Mouse (Mus musculus) right cerebral cortex, postnatal 14 days (tissue): Measurements from ENCODE around the gene Fcho1.
"Not testable (repeated sequence)": the region's sequence is repeated elsewhere in the genome, so short reads cannot be mapped to it uniquely, and the experiment has no call there.

Experiments used
- DNase-seq: peaks from one replicate; pipeline ENCODE4 v3.0.0; 2022

Gene Fcho1

DNA sequence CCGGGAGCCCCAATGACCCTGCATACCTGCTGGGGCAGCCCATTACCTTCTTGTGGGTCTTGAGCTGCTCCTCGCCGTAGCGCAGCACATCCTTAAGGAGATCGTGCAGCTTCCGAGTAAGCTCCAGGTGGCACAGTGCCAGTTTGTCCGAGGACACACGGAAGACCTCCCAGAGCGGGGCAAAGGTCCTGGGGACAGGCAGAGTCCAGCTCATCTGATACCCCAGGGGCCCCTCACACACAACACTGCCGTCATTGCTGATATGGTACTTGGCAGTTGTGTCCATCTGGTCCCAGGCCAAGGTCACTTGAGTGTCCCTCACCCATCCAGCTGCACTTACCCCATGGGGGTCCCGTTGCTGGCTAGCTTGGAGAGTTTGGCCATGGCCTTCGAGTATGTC lies 8.4 kb downstream of the Fcho1 start:
- DNase-seq: no peak

DNA sequence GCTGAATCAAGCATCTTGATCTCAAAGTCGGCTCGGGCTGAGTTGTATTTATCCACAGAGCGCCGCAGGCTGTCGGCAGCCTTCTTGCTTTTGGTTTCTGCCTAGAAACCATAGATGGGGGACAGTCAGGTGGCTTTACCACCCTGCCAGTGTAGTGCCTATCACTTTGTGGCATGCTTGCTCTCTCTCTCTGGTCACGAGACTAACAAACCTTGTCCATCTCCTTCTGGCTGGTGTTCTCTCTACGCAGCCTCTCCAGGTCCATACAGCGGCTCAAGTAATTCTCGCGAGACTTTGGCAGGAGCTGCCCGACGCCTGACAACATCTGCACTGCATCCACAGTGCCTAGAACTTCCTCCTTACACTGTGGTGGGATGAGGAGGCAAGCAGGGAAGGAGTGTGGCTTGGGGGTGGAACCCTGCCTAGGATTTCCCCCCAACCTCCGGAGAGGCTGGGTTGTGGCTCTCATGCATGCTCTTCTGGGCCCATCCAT lies 8.9 kb downstream of the Fcho1 start:
- no peak for DNase-seq

DNA sequence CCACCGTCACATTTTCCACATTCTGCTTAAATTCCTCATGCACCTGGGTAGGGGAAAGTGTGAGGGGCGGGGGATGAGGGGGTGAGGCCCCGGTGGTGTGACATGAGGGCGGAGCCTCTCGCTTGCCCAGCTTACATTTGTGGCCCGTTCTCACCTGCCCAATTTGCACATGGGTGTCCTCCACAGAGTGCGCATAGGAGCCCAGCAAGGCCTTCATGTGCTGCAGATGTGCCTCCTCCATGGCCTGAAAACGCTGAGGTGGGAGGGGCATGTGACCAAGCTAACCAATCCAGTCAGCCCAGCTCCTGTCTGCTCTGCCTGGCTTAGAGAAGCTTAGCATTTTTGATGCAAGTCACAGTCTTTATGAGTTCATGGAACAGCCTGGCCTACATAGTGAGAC lies 10.0 kb downstream of the Fcho1 start:
- no peak for DNase-seq

DNA sequence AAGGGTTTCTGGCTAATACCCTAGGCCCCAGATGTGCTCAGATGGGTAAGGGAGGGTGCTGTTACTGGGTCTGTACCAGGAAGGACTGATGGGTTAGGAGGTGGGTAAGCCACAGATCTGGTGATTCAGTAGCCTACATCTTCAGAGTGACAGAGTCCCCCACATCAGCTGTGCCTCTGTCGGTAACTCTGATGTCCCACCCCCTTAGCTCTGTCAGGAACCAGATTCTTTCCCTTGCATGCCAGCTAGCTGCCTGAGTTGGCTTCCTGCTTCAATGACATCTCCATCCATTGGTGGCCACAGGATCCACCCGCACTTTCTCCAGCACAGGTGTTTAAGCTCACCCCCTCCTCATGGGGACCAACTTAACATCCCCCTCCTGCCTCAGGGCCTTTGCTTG lies 13.9 kb downstream of the Fcho1 start:
- no peak for DNase-seq

DNA sequence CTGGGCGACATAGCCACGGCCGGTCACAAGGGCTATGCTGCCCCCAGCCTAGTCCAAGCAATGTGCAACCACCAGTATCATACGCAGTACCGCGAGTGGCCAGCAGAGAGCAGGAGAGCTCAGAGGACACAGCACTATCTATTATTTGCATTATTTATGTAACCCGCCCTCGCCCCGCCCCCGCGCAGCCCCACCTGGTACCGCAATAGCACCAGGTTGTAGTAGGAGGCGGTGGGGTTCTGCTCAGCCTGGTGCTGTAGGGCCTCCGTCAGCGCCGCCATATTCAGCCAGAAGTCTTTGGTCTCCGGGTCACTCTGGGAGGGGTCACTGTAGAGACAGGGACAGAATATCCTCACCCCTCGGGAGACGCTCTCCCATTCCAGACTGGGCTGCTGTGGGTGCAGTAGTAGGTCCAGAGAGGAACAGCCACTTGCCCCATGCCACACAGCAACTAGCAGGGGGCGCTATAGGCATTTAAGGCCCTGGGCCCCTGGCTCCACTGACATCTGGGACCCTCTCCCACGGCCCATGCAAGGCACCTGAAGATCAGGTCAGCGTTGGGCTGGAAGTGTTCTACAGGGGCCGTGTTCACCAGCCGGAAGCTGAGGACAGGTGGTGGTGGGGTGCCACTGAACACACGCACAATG lies 15.6 kb downstream of the Fcho1 start:
- peak; percentile 92 for DNase-seq

DNA sequence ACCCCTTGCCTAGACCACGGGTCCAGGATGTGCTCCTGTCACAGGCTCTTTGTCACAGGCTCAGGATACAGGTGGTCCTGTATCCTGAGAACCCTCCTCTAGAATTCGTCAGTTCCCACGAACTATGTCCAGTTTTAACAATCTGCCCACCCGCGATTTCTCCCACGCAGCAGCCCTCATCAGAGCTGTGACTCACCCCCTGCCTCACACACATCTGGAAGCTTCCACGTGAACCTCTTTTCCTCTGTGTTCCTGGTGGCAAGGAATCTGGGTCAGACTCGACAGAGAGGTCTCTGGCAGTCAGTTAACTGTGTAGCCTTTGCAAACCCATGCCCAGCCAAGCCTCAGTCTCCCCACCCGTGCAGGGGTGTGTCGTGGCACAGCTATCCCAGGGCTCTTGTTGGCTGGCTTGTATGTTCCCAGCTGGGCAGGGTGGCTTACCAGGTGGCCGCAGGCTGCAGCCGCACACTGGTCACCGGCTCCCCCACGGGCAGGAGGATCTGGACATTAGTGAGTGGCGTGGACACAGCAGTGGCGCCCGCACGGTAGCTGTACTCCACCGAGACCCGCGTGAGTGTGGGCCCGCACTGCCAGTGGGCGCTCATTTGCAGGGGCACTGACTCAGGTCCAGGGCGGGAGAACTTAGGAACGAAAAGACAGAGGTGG lies 16.2 kb downstream of the Fcho1 start:
- DNase-seq: peak; percentile 14

DNA sequence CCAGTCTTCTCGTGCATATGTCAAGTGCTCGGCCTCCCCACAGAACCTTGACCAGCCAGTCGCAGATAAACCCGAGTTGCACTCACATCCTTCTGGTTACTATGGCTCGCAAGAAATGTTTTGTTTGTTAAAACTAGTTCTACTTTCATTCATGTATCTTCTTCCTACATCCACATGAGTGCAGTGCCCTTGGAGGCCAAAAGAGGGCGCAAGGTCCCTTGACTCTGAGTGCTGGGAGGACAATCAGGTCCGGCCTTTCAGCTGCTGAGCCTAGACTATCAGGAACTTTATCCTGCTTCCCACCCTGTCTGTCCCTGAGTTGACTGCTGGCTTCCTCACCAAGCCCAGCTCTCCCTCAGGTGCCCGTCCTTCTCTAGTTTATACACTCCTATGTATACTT lies 17.6 kb downstream of the Fcho1 start:
- DNase-seq: peak; percentile 61

DNA sequence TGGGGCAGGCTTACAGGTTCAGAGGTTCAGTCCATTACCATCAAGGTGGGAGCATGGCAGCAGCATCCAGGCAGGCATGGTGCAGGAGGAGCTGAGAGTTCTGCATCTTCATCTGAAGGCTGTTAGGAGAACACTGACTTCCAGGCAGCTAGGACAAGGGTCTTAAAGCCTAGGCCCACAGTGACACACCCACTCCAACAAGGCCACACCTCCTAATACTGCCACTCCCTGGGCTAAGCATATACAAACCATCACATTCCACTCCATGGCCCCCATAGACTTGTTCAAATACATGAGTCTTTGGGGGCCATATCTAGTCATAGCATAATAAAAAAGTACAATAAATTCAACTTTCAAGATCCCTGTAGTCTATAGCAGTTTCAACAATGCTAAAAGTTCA lies 22.1 kb downstream of the Fcho1 start:
- not testable (repeated sequence) for DNase-seq

DNA sequence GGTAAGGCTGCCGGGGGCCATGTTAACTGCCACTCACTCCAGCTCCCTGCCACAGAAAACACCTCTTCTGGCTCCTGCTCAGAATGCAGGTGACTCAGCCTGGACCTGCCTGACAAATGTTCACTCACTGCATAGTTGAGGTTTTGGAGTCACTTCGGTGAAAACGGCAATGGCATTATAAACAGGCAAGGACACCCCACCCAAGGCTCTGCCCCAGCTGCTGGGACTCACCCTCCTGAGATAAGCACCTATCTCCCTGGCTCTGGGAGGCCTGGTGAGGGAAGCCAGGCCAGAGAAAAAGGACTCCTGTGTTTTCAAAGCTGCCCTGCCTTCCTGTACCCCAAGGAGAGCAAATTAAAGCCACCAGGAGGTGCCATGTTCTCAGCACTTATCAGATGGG lies 22.6 kb downstream of the Fcho1 start:
- DNase-seq: no peak

DNA sequence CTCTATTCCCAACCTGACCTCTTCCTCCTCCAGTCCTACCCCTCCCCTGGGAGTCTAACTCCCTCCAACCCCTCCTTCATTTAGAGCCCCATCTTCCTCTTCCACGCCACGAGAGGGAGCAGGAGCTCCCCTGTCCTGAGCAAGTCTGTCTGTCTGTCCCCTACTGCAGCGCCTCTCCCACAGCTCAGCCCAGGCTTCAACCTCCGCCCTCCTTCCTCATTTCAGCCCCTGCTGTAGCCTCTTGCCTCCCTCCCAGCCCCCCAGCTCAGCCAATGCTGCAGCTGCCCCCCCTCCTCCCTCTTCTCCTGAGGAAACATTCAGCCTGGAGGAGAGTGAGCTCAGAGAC lies 23.5 kb downstream of the Fcho1 start:
- DNase-seq: no peak

DNA sequence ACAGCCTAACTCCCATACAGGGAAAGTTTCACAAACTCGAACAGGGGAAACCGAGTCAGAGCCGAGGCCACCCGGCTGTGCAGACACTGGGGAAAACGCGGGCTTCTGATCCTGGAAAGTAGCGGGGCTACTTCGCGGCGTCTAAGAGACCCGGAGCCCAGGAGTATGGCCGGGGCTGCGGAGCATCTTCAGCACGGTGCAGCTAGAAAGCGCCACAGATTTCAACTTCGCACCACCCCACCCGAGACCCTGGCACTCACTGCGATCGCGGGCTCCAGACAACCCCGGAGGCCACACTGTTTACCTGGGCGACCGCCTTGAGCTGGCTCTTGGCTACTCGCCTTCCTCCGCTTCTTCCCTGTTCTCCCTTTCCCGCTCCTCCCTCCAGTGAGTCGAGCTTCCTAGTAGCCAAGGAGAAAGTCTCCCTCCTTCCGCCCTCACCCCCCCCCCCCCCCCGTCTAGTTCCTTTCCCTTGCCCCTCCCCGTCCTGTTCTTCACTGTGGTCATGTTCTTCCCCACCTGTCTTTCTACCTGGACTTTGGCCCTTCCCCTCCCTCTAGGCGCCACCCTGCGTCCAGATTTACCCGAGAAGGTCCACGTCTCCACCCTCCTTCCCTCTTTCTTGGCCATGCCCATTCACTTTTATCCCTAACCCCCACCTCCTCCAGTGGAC lies 24.0 kb downstream of the Fcho1 start, which contains the start of gene B3gnt3:
B3gnt3 (minus strand) TSS at position 376 of the 673 bp plus-strand sequence.
- DNase-seq: no peak

DNA sequence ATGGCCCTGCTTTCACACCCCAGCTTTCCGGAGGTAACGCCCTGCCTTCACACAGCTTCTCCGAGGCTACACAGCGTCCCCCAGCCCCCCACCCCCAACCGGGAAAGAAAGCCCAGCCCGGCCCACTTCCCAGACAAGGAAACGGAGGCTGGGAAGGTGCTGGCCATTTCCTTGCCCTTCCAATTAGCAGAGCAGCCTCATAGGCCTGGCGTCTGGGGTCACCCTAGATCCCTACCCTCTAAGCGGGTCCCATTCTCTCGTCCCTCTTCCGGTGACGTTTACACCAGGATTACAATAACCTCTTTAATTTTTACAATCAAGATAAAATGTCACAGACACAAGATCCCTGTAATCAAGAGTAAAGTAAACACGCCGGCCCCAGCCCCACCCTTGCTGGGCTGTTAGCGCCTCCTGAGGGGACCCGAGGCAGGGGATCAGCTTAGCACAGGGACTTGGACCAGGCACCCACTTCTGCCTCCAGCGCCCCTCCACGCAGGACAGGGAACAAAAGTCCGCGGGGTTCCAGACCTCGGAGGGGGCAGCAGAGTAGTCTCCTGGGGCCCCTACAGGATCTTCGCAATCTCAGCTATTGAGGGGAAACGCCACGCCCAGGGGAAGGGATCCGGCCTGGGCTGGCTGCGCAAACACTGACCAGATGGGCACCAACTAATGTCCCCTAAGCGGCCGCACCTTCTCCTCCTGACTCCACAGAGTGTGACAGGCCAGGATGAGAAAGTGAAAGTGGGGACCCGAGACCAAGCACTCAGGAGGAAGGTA lies 24.8 kb downstream of the Fcho1 start:
- DNase-seq: no peak

DNA sequence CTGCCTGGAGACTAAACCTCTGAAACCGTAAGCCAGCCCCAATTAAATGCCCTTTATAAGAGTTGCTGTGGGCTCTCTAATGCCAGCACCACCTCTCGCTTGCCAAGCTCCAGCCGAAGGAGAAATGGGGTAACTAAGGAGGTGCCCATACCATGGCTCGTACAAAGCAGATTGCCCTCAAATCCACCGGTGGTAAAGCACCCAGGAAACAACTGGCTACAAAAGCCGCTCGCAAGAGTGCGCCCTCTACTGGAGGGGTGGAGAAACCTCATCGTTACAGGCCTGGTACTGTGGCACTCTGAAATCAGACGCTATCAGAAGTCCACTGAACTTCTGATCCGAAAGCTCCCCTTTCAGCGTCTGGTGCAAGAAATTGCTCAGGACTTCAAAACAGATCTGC lies 30.1 kb downstream of the Fcho1 start:
- DNase-seq: not testable (repeated sequence)

DNA sequence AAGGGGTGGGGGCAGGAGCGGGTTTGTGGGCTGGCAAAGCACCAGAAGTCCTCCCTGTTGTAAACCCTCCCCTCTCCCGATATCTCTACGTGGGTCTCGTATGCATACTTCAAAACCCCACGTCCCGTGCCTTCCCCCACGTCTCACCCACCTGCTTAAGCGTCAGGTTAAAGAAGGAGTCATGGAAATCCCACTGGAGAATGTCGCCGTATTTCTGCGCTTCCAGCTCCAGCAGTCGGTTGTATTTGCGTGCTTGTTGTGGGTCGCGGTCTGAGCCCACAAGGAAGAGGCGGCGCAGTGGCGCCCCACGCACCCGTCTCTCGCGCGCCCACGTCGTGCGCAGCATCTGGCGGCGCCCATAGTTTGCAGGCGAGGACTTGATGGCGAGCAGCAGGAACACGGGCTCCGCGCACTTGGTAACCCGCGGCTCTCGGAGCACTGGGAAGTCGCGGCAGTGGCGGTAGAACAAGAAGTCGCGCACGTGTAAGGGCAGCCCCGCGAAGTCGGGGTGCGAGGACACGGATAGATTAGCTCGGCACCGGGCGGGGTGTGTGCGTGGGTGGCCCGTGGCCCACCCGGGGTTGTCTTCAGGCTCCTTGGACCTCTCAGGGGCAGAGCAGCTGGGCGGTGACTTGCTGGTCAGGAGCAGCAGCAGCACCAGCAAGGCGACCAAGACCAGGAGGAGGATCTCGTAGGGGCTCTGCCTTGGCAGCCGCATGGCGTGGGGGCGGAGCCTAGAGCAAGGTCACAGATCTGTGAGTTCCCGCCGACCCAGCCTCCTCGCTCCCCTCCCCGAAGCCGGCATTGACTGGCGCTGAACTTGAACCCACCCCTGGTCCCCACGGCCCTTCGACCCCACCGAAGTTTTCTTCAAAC lies 32.1 kb downstream of the Fcho1 start:
- DNase-seq: no peak

DNA sequence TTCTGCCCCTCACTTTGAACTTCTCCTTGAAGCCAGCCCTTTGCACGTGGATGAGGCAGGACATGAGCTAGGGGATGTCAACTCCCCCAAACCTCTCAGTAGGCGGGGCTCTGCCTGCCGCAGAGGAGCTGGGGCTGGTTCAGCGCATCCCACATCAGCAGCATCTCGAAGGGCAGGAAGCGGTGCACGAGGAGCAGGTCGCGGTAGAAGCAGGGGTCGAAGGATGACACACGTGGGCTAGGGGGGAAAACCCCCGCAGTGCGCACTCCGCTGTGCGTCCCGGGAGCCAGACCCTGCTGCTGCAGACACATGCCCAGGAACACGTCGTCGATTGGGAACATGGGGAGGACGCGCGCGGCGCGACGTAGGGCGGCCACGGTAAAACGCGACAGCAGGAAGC lies 33.0 kb downstream of the Fcho1 start:
- no peak for DNase-seq

DNA sequence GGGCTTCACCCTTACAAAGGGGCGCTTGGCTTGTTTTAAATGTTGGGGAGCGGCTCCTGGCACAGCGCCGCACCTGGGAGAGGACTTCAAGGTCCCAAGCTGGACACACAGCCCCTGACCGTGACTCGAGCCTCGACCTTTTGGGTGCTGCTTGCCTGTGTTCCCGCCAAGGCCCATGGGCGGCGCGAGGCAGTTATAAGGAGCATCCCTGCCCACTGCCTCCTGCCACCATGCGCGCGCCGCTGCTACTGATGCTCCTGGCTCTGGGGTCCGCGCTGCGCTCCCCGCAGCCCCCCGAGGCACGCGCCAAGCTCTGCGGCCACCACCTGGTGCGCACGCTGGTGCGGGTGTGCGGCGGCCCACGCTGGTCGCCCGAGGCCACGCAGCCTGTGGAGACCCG lies 36.5 kb downstream of the Fcho1 start, which contains the start of gene Insl3:
Insl3 (plus strand) TSS at position 187 of the 400 bp plus-strand sequence.
- DNase-seq: no peak

DNA sequence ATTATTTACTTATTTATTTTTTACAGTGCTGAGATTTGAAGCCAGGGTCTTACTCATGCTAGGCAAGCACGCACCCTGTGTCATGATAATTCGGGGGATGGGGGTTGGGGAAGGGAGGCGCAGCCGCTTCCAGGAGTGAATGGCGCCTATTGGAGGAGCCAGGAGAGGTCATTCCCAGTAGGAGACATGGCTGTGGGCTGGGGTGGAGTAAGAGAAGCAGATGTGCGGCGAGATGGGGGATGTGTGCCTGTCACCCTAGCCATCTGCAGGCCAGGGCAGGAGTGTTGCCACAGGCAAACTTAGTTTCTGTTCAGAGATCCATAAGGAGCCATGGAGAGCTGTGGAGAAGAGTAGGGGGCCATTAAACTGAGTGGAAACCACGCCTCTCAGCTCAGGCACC lies 37.9 kb downstream of the Fcho1 start:
- DNase-seq: no peak

DNA sequence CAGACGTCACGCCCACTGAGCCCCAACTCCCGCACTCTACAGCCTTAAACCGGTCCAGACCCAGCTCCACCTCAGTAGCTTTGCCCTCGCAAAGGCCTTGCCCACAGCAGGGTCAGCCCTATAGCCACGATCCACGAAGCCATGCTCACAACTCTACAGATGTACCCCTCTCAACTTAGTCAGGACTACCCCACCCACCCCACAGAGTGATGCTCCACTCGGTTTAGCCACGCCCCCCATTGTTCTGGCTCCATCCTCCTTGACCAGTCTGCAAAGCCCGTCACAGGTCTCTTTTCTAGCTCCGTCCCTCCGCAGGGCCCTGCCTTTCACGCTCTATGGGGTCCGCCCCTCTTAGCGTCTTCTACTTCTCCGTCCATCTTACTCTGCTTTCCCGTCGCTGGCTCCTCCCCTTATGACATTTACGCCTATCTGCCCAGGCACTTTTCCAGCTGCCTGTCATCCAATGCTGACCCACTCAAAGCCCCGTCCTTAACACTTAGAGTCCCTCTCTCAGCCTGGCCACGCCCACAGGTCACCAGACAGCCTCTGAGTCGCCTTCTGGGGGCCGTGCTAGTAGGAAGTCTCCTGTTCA lies 39.3 kb downstream of the Fcho1 start:
- no peak for DNase-seq

DNA sequence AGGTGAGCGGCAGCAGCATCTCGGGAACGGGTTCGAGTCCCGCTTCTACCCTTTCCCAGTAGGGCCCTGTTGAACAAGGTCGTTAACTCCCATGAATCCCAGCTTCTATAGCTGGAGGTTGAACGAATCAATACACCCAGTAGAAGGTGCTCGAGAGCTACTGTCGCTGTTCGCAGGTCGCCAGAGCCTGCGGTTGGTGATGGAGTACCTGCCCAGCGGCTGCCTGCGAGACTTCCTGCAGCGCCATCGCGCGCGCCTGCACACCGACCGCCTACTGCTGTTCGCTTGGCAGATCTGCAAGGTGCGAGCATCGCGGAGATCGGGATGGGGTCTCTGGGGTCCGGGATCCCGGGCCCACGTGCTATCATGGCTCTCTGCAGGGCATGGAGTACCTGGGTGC lies 39.9 kb downstream of the Fcho1 start:
- DNase-seq: no peak

DNA sequence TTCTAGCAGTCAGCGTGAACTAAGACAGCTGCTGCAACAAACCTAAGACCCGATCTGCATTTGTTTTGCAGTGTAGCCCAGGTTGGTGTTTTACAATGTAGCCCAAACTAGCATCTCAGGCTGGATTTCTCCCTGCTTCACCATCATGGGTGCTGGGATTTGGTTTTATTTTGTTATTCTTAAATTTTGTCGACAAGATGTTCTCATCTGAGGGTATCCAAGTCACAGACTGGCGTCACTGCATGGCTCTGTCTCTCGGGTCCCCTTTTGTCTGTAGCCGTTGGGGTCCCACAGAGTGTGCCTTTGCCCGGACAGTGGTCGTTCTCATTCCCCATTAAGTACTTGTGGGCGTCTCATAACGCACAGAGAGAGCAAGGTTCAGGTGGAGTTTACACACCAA lies 40.8 kb downstream of the Fcho1 start:
- DNase-seq: no peak

DNA sequence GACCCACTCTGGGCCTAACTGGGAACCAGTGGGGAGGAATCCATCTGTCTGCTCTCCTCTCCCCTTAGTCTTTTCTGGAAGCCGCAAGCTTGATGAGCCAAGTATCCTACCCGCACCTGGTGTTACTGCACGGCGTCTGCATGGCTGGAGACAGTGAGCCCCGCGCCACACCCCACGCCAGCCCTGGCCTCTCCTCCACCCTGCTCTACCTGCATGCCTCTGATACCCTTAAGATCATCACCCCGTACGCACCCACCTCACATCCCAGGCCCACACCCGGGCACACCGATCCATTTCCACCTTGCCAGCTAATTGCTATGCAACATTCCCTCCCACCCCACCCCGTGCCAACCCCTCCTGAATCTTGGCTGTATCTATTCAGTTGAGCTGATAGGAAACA lies 42.7 kb downstream of the Fcho1 start:
- no peak for DNase-seq

DNA sequence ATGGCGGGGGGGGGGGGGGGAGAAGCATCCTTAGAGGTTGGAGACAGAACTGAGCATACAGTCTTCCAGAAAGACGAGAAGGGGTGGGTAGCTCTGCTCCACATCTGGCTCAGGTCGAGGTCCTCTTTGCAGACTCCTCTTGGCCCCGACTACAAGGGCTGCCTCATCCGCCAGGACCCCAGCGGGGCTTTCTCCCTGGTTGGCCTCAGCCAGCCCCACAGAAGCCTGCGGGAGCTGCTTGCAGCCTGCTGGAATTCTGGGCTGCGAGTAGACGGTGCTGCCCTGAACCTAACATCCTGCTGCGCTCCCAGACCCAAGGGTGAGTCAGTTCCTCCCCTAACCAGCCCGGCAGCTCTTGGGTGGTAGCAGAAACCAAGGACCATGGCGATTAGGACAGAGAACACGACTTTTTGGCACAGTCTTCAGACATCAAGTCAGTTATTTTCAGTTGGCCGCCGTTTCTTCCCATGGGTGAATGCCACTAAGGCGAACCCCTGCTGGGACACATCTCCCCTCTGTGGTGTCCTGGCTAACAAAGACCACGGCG lies 44.1 kb downstream of the Fcho1 start:
- DNase-seq: no peak
